Comparison of ENCODE assay signal across 8 mouse cellular contexts in the genomic region with DNA sequence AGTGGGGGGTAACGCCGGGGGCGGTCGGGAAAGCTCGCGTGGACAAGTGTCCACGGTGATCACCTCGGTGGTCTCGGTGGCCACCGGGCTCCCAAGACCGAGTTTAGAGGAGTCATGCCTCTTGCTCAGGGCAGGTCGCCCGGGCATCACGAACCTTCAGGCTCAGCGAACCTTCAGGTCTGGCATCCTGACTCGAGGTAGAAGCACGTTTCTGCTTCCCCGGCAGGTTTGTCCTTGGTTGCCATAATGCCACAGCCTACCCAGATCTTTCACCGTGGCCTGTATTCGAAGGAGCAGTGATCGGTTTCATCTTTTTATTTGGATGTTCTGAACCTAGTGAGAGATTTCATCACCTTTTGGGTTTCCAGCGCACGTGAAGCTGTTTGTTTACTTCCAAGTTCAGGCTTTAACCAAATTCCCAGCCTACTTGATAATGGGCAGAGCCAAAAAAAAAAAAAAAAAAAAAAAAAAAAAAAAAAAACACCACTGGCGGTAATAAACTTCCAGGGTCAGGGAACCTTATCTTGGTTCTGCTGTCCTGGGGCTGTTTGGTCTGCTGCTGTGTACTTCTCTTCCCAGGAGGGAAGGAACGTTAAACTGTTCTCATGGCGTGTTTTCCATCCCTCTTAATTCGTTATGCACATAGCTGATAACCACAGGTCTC. TPM values are rescaled to one million over a fixed set of nuclear protein-coding genes. Genes with fewer than 3 reads are reported as not detected.
A peak's percentile ranks its signal among the peaks of the same experiment; 100 is the strongest.
DNase-seq lines count a peak whose midpoint lies in the region; ATAC-seq lines count a peak whose summit lies in the region.

No protein-coding gene starts in this region.

- H3K9ac ChIP-seq in hindbrain, embryonic 11.5 days (ENCODE audit: low read depth, low read length): peak overlapping the region; percentile 64
- peak overlapping the region; percentile 87 for H3K9ac ChIP-seq in liver, embryonic 16.5 days (ENCODE audit: low read depth, low read length)

- peak overlapping the region; percentile 96 for H3K27ac ChIP-seq in heart, embryonic 10.5 days
- H3K27ac ChIP-seq in hindbrain, embryonic 11.5 days (ENCODE audit: low read depth, low read length): no peak overlapping the region
- peak overlapping the region; percentile 89 for H3K27ac ChIP-seq in liver, embryonic 16.5 days (ENCODE audit: low read length)

- H3K4me2 ChIP-seq in hindbrain, embryonic 11.5 days (replicated peaks; ENCODE audit: low read depth, low read length): peak overlapping the region; percentile 80
- peak overlapping the region; percentile 91 for H3K4me2 ChIP-seq in liver, embryonic 16.5 days (ENCODE audit: low read depth, low read length)

- H3K9me3 ChIP-seq in heart, embryonic 10.5 days: no peaks in the 10 kb centered on the region
- H3K9me3 ChIP-seq in hindbrain, embryonic 11.5 days (ENCODE audit: control insufficient read depth, low read length): no peaks in the 10 kb centered on the region
- no peaks in the 10 kb centered on the region for H3K9me3 ChIP-seq in liver, embryonic 16.5 days (replicated peaks; ENCODE audit: control insufficient read depth, low read length)

- no peak for ATAC-seq in hindbrain, embryonic 11.5 days (ENCODE audit: low FRiP score)
- no peak for ATAC-seq in liver, embryonic 16.5 days (ENCODE audit: low read depth)

- H3K27me3 ChIP-seq in heart, embryonic 10.5 days (ENCODE audit: insufficient read depth, poor library complexity, severe bottlenecking): no peaks in the 10 kb centered on the region
- H3K27me3 ChIP-seq in hindbrain, embryonic 11.5 days (ENCODE audit: control insufficient read depth, insufficient read depth, low read length): no peaks in the 10 kb centered on the region
- H3K27me3 ChIP-seq in liver, embryonic 16.5 days (ENCODE audit: control insufficient read depth, insufficient read depth, low read depth, low read length): no peaks in the 10 kb centered on the region

- peaks cover 19% of the 10 kb centered on the region for H3K4me1 ChIP-seq in heart, embryonic 10.5 days
- H3K4me1 ChIP-seq in hindbrain, embryonic 11.5 days (replicated peaks; ENCODE audit: control insufficient read depth, insufficient read depth, low read length): no peaks in the 10 kb centered on the region
- peaks cover 15% of the 10 kb centered on the region for H3K4me1 ChIP-seq in liver, embryonic 16.5 days (ENCODE audit: control insufficient read depth, low read depth, low read length)

- H3K4me3 ChIP-seq in heart, embryonic 10.5 days: peak overlapping the region; percentile 87
- H3K4me3 ChIP-seq in hindbrain, embryonic 11.5 days (ENCODE audit: low read depth, low read length): peak overlapping the region; percentile 71
- peak overlapping the region; percentile 93 for H3K4me3 ChIP-seq in liver, embryonic 16.5 days (ENCODE audit: low read depth, low read length)

- DNase-seq in heart, embryonic 10.5 days (ENCODE audit: low spot score): no peak
- no peak for DNase-seq in heart, adult 8-10 months (ENCODE audit: low spot score)
- peak; percentile 65 for DNase-seq in A20 (ENCODE audit: low read depth, low spot score)
- DNase-seq in brain, adult 2 months (ENCODE audit: low read depth, low spot score): peak; percentile 50
- DNase-seq in hindbrain, embryonic 11.5 days (ENCODE audit: low spot score): peak; percentile 58
- DNase-seq in telencephalon, adult 2 months (ENCODE audit: low read depth, low spot score): peak; percentile 23
- DNase-seq in left cerebral cortex, adult 11 months (ENCODE audit: low spot score): no peak

- H3K36me3 ChIP-seq in heart, embryonic 10.5 days: no peaks in the 10 kb centered on the region
- H3K36me3 ChIP-seq in hindbrain, embryonic 11.5 days (ENCODE audit: control insufficient read depth, insufficient read depth, low read length): no peaks in the 10 kb centered on the region
- no peaks in the 10 kb centered on the region for H3K36me3 ChIP-seq in liver, embryonic 16.5 days (ENCODE audit: control insufficient read depth, insufficient read depth)

- WGBS in heart, embryonic 10.5 days: under 1% methylated on average over 27 of the region's 27 CpGs
- WGBS in hindbrain, embryonic 11.5 days: 3% methylated on average over 27 of the region's 27 CpGs
- WGBS in liver, embryonic 16.5 days (ENCODE audit: insufficient replicate concordance): under 1% methylated on average over 27 of the region's 27 CpGs

RNA-seq across cellular contexts. Expression of gene Smim13, which starts 0.8 kb away (rescaled TPM):
- polyA plus RNA-seq in heart, embryonic 10.5 days (2016; fragmentation: Nextera tagmentation; extraction: Ambion mirVana): 11.4 TPM in 2 replicates
- 10 to 100 TPM; 23.3 to 28.6 (median 26.7) TPM for total RNA-seq in heart, adult 8-10 months (2022)
- 11.0 and 13.9 TPM in 2 replicates for polyA plus RNA-seq in hindbrain, embryonic 11.5 days (2014; fragmentation: Nextera tagmentation; extraction: Ambion mirVana)
- polyA plus RNA-seq in liver, embryonic 16.5 days (2015; fragmentation: Nextera tagmentation; extraction: Ambion mirVana): 4.5 and 4.8 TPM in 2 replicates

RNA-seq across cellular contexts. Expression of gene Gm17364, which starts 23.3 kb away (rescaled TPM):
- not detected in 2 replicates for polyA plus RNA-seq in heart, embryonic 10.5 days (2016; fragmentation: Nextera tagmentation; extraction: Ambion mirVana)
- total RNA-seq in heart, adult 8-10 months (2022): not detected
- not detected in 2 replicates for polyA plus RNA-seq in hindbrain, embryonic 11.5 days (2014; fragmentation: Nextera tagmentation; extraction: Ambion mirVana)
- polyA plus RNA-seq in liver, embryonic 16.5 days (2015; fragmentation: Nextera tagmentation; extraction: Ambion mirVana): not detected in 2 replicates

RNA-seq across cellular contexts. Expression of gene Elovl2, which starts 30.2 kb away (rescaled TPM):
- polyA plus RNA-seq in heart, embryonic 10.5 days (2016; fragmentation: Nextera tagmentation; extraction: Ambion mirVana): 4.1 and 15.5 TPM in 2 replicates
- total RNA-seq in heart, adult 8-10 months (2022): under 1 TPM in 2 of 4 experiments, not detected in 2; 0.09 to 0.14 TPM
- polyA plus RNA-seq in hindbrain, embryonic 11.5 days (2014; fragmentation: Nextera tagmentation; extraction: Ambion mirVana): 37.3 and 45.6 TPM in 2 replicates
- 47.5 and 50.6 TPM in 2 replicates for polyA plus RNA-seq in liver, embryonic 16.5 days (2015; fragmentation: Nextera tagmentation; extraction: Ambion mirVana)

Comparison
In these comparisons a context has a peak if more than half of its experiments do, and no peak if none do; other contexts are left out.
1. DNase-seq: peak in A20 (single experiment), brain, adult 2 months (single experiment), hindbrain, embryonic 11.5 days (single experiment) and telencephalon, adult 2 months (single experiment); none in heart, embryonic 10.5 days (single experiment), heart, adult 8-10 months (single experiment) and left cerebral cortex, adult 11 months (single experiment).
2. Peak in every context shown above with its lines, with median percentiles within 50 percentile points of each other: H3K4me3 ChIP-seq.